Mouse (Mus musculus): Measurements from ENCODE around the gene Gm44805.

The Gm44805 gene

DNA sequence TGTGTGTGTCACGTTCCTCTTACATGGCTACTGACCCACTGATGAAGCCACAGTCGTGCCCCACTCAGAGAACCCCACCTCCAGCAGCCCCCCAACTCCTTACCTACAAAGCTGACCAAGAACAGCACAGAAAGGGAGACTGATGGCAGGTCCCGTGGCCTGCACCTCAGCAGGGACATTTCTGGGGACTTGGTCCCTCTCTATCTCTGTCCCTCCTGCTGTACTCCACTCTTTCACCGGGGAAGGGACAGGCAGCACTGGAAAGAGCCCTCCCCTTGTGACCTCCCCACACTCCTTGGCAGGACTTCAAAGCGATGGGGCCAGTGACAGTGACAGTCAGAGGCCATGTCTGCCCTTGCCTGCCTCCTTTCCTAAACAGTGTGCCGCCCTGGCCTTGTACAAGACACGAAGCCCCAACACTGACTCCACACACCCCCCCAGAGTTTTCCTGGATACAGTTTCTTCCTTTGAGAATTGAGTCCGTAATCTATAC is at the start of gene Gm44805, which contains the start of gene Apoc4:
Gene Gm44805, minus strand, starts transcription at position 222 of the 493 bp plus-strand sequence.
Gene Apoc4, minus strand, starts transcription at position 278 of the 493 bp plus-strand sequence.
- no peak for DNase-seq (ENCODE audit: low read depth, low spot score)

DNA sequence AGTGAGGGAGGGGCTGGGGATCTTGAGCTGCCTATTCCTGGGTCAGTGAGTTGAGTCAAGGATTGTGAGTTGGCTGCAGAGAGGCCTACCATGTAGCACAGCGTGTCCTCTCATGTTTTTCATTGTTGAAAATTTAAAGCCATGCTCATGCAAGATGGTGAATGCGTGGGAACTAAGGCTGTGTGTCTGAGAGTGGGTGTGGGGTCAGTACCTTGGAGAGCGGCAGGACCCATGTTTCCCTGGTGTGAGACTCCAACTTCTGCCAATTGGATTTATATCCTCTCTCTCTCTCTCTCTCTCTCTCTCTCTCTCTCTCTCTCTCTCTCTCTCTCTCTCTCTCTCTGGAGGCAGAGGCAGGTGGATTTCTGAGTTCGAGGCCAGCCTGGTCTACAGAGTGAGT is 45.3 kb upstream of the Gm44805 start:
- DNase-seq (ENCODE audit: low read depth, low spot score) = no peak

DNA sequence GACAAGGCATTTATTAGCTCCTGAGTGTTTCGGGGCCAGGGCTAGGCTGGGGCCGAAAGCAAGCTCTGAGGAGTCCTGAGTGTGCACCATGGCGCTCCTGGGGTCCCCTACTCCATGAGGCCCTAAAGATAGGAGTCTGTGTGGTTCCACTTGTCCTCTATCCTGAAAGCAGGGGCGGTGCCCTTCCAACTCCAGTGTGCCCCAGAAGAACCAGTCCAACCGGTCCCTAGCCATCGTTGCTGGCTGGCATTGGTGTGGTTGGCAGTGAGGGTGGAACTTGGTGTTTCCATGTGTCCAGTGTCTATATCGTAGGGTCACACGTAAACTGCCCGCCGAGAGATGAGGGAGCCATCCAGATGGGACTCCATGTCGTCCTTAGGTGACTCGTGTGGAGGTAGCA is 42.9 kb upstream of the Gm44805 start:
- no peak for DNase-seq (ENCODE audit: low read depth, low spot score)

DNA sequence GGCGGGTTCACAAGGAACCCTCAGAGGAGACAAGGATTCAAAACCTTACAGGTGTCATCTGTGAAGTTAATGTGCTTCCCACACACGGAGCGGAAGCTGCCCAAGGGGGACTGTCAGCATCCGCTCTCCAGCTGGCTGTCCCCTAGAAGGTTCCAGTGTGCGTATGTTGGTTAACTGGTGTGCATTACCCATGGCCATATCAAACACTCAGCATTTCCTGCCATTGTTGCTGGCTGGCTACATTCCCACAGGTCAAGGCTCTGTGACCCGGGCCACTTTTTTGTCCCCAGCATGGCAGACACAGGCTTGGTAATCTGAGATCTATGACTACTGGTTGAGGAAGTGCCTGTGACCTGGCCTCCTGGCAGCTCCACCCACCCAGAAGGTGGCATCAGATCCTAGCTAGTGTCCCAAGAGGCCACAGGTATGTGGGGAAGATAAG is 41.6 kb upstream of the Gm44805 start:
- no peak for DNase-seq (ENCODE audit: low read depth, low spot score)

DNA sequence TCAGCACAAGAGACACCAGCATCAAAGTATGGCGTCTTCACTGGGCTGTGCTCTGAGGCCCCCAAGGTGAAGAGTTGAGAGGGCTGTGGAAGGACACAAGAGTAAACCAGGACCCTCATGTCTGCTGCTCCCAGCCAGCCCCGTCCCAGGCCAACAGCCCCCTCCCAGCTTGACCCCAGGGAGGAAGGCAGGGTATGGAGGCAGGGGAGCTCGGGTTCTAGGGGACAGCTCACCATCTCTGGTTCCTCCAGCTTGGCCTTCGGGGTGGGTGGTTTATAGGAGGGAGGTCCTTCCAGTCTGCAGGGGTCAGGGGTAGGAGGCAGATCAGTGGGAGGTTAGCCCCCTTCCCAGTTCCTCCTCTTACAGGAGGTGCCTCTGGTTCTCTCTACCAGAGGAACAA is 38.0 kb upstream of the Gm44805 start:
- DNase-seq (ENCODE audit: low read depth, low spot score) = no peak

DNA sequence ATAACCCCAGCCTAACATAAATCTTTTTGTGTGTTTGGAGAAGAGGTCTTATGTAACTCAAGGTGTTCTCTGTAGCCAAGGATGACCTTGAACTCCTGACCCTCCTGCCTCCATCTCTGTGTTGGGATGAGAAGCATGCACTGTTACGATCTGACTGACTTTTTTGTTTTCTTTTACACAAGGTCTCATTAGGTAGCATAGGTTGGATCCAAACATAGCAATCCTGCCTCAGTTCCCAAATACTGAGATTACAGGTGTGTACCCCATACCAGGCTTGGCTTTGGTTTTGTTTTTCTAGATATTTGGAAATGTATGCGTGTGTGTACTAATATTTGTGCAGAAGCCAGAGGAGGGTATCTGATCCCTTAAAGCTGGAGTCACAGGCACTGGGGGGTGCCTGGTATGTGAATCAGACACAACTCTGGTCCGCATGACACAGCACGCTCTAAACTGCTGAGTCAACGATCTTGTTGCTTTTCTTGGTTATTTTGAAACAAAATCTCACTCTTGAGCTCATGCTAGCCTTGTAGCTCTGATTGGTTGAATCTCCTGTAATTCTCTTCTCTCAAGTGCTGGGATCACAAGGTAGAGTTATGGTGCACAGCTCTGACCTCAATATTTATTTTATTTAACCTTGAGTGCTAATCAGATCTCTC is 37.2 kb upstream of the Gm44805 start:
- no peak for DNase-seq (ENCODE audit: low read depth, low spot score)

DNA sequence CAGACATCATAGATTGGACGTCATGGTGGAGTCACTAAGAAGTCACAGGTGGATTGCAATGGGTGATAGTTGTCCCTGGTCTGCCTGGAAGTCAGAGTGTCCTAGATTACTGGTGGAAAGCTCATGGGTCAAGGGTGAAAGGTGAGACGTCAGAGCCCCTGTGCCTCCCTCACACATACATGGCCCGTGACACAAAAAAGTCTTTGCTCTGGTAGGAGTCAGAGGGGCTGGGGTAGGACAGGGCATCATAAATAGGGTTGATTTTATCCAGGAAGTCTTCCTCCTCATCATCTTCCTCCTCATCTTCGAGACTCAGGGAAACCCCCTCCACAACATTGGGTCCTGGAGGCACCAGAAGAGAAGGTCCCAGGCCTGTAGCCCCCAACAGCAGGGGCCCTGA is 36.1 kb upstream of the Gm44805 start:
- no peak for DNase-seq (ENCODE audit: low read depth, low spot score)

DNA sequence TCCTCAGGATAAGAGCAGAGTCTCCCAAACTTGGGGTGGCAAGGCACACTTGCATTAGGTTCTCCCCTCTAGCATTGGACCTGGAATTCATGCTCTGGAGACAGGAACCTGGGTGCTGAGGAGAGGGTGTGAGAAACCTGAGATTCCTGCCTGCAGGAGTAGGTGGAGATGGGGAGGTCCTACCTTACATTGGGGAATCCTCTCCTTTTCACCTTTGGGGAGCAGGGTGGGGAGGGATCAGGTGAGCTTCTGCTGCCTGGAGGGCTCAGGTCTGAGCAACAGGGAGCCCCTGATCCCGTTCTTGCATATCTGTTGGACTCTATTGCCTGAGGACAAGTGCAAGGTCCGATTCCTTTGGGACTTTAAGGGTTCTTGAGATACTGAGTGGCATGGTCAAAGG is 35.6 kb upstream of the Gm44805 start:
- no peak for DNase-seq (ENCODE audit: low read depth, low spot score)

DNA sequence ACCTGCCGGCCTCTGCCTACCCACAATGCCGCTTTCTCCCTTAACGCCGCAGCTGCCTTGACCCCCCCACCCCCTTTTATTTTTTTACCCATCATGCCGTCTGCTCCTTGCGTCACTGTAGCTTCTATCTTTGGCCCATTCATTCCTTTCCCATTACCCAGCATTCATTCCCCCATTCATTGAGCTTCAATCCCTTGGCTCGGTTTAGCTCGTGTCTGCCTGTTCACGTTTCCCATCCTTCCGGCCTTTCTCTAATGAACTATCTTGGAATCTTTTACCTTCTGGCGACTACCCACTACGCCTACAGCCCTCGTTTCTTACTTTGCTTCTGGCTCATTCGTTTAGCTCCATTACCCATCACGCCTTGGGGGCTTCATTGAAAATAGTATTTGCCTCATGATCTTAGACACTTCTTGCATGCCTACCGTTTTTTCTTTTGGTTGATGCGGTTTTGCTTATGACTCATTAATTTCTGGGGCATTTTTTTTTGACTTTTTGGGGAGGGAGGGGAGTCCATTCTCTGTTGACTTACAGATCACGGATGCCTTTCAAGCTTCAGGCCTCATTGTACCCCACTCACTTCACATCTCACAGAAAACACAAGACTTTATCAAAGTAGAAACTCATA is 34.9 kb upstream of the Gm44805 start:
- DNase-seq (ENCODE audit: low read depth, low spot score) = no peak

DNA sequence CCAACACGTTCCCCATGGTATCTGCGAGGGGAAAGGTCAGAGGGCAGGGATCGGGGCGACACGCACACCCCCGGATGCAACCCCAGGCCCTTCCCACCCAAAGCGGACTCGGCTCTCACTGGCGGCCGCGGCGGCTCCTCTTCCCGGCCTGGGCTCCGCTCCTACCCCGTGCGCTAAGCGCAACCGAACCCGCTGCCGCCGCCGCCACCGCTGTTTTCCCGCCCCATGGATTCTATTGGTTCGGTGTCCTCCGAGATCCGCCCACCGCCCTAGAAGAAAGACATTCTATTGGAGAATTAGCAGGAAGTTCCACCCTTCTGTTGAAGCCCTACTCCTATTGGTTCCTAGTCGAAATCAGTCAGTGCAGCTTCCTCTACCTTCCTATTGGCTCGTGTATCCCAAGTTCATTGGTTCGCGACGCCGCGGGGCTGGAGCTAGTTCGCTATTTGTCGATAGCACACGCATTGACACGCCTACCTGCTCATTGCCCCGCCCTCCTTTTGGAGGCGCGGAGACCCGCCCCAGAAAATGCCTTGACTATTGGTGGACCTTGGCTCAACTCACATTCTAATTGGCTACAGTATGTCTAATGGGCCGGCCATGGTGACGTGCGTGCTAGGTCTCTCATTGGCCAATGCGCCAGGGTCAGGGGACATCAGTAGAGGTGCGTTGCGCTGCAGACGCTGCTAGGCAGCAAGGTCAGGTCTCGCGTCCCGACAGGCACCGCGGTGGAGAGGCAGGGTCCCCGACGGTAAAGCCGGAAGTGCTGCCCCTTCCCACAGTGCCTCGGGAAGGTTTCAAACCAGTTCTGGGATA is 34.2 kb upstream of the Gm44805 start, which contains the start of gene Tomm40:
Gene Tomm40, minus strand, starts transcription at position 200 of the 816 bp plus-strand sequence.
- DNase-seq (ENCODE audit: low read depth, low spot score) = peak; percentile 100

DNA sequence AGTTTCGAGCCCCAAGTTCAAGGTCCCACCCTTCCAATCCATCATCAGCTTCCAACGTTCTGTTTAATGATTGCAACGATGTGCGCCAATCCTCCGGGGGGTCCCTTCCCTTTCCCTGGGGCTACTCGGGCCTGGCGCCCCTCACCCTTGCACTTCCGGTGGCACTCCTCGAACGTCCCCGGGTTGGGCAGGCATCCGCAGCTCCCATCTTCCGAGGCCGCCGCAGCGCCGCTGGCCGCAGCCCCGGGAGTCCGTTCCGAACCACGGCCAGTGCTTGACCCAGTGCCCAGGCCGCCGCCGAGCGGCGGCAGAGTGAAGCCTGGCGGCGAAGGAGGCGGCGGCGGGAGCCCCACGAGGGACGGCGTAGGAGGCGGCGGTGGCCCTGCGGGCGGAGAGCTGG is 33.6 kb upstream of the Gm44805 start:
- no peak for DNase-seq (ENCODE audit: low read depth, low spot score)

DNA sequence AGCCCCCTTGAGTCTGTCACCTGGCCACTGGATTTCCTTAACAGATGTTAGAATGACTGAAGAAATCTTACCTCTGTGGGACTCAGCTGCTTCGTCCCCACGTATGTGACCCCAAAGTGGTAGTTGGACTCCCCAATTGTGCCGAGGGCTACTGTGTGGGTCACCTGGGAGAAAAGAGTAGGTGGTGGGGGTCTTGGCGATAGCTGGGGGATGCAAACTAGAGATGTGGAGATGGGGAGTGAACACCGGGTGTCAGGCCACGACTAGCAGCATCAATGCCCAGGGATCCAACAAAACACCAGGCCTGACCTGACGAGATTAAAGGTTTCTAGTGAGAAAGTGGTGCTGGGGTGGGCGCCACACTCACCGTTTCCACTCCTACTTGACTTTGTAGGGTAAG is 32.4 kb upstream of the Gm44805 start:
- DNase-seq (ENCODE audit: low read depth, low spot score) = no peak

DNA sequence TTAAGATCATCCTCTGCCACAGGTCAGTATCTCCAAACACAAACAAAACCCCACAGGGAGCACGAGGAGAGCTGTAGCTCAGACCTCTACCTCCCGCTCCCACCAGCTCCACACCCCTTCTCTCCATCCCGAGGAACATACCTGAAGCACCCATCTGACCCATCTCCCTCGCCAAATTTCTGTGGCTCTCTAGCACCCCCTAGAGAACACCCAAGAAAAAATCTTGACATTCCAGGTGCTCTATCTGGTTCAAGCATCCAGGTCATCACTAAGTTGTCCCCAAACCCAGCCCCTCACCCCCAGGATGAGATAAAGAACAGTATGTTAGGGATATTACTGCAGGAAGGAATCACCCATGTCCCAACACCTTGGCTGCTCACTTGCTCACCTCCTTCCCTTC is 32.0 kb upstream of the Gm44805 start:
- no peak for DNase-seq (ENCODE audit: low read depth, low spot score)

DNA sequence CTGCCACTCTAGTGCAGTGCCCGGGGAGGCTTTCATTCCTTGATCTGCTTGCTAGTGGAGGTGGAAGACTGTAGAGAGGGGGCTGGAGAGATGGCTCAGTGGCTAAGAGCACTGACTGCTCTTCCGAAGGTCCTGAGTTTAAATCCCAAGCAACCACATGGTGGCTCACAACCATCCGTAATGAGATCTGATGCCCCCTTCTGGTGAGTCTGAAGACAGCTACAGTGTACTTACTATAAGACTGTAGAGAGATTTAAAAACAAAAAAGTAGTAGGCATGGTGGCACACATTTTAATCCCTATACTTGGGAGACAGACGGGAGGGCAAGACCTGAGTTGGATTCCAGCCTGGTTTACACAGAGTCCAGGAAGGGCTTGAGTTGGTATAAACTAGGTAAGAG is 31.2 kb upstream of the Gm44805 start:
- no peak for DNase-seq (ENCODE audit: low read depth, low spot score)

DNA sequence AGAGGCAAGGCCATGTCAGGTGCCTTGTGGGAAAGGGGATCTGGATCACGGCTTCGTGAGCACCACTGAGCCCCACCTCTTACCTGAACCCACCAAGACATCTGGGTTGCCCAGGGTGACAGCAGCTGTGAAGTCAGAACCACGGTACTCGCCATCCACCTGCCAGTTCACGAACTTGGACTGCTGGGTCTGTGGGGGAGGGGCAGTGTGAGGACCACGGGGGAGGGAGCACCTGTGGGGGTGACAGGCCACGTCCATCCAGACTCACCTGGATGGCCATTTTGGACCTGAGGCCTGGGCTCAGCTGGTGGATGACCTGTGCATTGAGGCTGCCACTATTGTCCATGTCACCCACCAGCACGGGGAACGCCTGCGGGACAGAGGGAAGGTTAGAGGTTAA is 29.4 kb upstream of the Gm44805 start:
- DNase-seq (ENCODE audit: low read depth, low spot score) = no peak

DNA sequence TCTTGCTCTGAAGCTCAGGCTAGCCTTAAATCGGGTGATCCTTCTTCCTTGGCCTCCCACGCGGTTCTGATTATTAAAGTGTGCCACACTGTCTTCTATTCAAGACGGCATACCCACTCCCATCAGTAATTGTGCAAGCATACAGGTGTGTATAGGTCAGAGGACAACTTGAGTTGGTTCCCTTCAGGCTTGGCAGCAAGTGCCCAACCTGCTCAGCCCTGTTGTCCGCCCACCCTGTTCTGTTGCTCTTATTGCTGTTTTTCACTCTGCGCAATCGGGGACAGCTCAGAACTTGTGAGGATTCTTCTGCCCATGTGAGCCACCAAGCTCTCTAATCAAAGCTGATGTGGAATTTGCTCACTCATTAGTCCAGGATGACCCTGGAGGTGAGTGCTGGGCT is 24.0 kb upstream of the Gm44805 start:
- no peak for DNase-seq (ENCODE audit: low read depth, low spot score)

DNA sequence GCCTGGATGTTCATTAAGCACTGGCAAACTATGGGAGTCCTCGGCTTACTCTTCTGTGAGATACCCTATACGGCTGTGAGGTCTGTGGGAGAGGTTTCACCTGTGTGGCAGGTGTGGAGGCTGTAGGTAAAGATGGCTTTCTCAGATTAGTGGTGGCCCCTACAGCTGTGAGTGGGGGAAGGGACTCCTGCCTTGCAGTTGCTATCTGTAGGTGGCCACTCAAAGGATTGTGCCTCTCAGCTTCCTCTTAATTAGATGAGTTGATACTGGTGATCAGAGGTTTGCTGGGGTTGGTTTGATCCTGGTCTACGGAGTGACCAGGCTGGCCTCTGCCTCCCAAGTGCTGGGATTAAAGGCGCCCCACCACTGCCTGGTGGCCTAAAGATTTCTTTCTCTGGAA is 23.3 kb upstream of the Gm44805 start:
- DNase-seq (ENCODE audit: low read depth, low spot score) = no peak

DNA sequence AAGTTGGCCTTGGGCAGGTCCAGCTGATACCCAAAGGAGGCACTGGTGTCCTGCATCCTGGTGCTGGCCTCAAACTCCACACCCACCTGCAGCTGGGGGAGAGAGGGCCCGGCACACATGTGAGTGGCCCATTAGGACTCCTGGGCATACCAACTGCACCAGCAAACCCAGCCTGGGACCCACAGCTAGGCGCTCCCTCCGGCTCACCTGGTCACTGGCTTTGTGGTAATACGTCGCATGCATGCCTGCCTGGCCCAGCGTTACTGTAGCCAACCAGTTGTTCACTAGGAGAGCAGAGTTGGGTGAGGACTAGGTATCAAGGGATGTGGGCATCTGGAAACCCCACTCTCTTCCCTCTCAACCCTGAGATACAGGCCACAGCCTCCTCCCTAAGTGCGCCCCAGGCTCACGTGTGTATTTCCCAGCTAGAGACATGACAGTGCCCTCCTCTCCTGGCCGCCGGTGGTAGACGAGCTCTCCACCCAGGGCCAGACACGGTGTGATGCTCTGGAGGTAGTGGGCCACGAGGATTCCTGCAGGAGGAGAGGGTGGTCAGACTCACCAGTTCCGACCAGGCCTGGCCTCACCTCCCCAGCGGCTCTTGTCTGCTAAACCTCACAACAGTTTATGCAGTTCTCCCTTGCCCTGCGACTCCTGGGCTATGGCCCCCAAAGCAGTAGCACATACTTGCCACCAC is 21.8 kb upstream of the Gm44805 start:
- DNase-seq (ENCODE audit: low read depth, low spot score) = no peak

DNA sequence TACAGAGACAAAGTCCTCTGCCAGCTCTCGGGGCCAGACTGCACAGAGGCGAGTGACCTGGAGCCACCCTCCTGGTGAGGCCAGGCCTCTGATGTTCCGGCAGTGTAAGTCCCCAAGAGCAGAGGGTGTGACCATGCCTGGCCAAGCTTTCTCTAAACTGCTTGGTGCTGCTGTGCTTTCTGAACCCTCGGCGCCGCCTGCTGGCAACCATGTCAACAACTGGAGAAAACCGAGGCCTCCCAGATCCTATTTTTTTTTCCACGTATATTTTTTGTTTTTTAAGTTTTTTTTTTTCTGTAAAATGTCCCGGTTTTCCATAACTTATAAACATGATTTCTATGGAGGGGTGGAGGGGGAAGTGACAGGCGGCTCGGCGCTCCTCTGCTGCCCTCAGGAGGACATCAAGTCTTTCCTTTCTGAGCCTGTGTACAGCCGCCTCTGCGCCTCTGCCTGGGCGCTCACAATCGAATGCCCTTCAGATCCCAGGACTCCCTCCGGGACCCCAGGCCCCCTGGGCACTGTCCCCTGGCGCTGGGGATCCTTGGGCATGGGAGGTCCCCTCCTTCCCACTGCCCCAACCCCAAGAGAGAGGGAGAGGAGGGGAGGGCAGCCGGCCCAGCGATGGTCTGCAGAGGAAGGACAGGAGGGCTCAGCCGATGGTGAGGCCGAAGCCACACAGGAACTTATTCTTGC is 20.0 kb upstream of the Gm44805 start:
- no peak for DNase-seq (ENCODE audit: low read depth, low spot score)

DNA sequence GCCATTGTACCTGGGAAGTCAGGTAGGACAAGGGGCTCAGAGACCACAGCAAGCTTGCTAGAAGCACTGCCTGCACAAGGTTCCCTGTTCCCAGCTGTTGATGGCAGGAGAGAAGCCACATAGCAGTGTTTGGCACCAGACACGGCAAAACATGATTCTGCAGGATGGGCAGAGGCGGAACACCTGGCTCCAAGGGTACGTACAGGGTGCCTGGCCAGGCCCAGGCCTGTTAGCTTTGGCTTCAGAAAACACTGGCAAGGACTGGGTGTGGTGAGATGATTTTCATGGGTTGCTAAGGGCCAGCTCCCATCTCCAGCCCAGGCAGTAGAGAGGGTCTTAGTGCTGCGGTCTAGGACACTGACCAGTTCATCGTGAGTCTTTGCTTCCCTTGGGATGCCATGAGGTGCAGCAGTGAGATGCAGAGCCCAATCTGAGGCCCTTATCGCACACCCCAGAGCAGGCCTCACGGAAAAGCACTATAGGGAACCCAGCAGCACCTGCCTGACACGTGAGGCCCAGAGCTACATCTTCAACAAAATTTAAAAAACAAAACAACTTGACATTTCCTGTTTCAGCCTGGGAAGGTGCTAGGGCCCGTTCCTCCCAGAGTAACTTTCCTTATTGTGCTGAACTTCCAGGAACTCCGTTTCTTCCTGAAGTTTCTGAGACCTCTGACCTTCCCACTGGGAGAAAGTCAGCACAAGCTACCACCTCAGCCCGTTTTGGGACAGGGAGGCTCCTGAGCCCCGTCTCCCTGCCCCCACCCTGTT is 19.3 kb upstream of the Gm44805 start:
- DNase-seq (ENCODE audit: low read depth, low spot score) = no peak

DNA sequence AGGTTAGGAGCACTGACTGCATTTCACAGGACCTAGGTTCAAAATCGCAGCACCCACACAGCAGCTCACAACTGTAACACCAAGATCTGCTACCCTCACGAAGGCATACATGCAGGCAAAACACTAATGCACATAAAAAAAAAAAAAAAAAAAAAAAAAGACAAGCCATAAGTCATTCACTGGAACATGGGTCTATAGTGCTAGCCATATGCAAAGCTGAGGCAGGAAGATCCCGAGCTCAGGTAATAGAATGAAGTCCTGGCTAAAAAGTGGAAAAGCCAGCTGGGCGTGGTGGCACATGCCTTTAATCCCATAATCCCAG is 18.6 kb upstream of the Gm44805 start:
- DNase-seq (ENCODE audit: low read depth, low spot score) = no peak
